Comparison of ENCODE assay signal across 9 mouse cellular contexts in genomic region chr14:60435515-60435914, GRCm38 (mm10).
DNase-seq lines count a peak whose midpoint lies in the region; ATAC-seq and TF ChIP-seq lines count a peak whose summit lies in the region.
"Had no signal": no experiment of that assay in that cellular context is flagged by ENCODE, and none has a peak within 500 bp of the region (broad histone marks: within the 10 kb centered on the region; RNA-seq: fewer than 3 reads in every experiment).

No protein-coding gene starts in this region.

- H3K4me1 ChIP-seq in lung, postnatal 0 days (ENCODE audit: insufficient read depth, low read depth, low read length) = no peaks in the 10 kb centered on the region

- DNase-seq in gastrocnemius, adult 2 months = no peak
- DNase-seq in gastrocnemius, postnatal 25 days = no peak
- peak; percentile 15 for DNase-seq in lung, postnatal 0 days (ENCODE audit: low spot score)
- no peak for DNase-seq in lung, postnatal 25 days (ENCODE audit: low spot score)
- peak; percentile 40 for DNase-seq in cerebellum, adult 11 months
- DNase-seq in layer of hippocampus, postnatal 25 days (ENCODE audit: extremely low spot score in 1 of 2, low spot score in 1 of 2) = no peak
- no peak for DNase-seq in gastrocnemius, postnatal 36 days

- no peaks in the 10 kb centered on the region for H3K9me3 ChIP-seq in lung, postnatal 0 days (ENCODE audit: low read length)

- ATAC-seq in lung, postnatal 0 days = no peak
- peak; percentile 69 for ATAC-seq in megakaryocyte, adult 5-6 weeks (ENCODE audit: poor library complexity, severe bottlenecking)
- ATAC-seq: inflammation-experienced regulatory T-cells, adult 6 months had no signal

- H3K36me3 ChIP-seq in lung, postnatal 0 days (ENCODE audit: insufficient read depth, low read length) = no peaks in the 10 kb centered on the region

- no peak overlapping the region for H3K27ac ChIP-seq in gastrocnemius, adult 2 months
- H3K27ac ChIP-seq in lung, postnatal 0 days (ENCODE audit: low read length) = no peak overlapping the region

- no peaks in the 10 kb centered on the region for H3K27me3 ChIP-seq in lung, postnatal 0 days (replicated peaks; ENCODE audit: insufficient read depth, low read length)

- intact Hi-C loops in gastrocnemius, adult 2 months (cut with DNase I) = no loop called here
- intact Hi-C loops in gastrocnemius, postnatal 36 days (cut with DNase I) = no loop called here

- no peak for TF ChIP-seq EP300 in lung, postnatal 0 days (IDR thresholded peaks at IDR 0.05)

- peak; percentile 10; the same call in 1 of the 2 replicates for TF ChIP-seq CTCF in gastrocnemius, adult 2 months (IDR thresholded peaks at IDR 0.05)
- TF ChIP-seq CTCF in lung, postnatal 0 days (IDR thresholded peaks at IDR 0.05) = peak; percentile 53

- no peak overlapping the region for H3K9ac ChIP-seq in lung, postnatal 0 days (replicated peaks; ENCODE audit: low read depth)

- no peak overlapping the region for H3K4me2 ChIP-seq in lung, postnatal 0 days (replicated peaks; ENCODE audit: low read depth, low read length)

- no peak overlapping the region for H3K4me3 ChIP-seq in gastrocnemius, adult 2 months
- no peak overlapping the region for H3K4me3 ChIP-seq in lung, postnatal 0 days (ENCODE audit: low read depth, low read length)

- WGBS in lung, postnatal 0 days = 66% methylated on average over 4 of the region's 4 CpGs

Comparison
In these comparisons a context has a peak if more than half of its experiments do, and no peak if none do; other contexts are left out.
1. DNase-seq: peak in lung, postnatal 0 days (single experiment) and cerebellum, adult 11 months (single experiment); none in gastrocnemius, adult 2 months (single experiment), gastrocnemius, postnatal 25 days (single experiment), lung, postnatal 25 days (single experiment), layer of hippocampus, postnatal 25 days (0 of 2) and gastrocnemius, postnatal 36 days (0 of 2).